Mouse (Mus musculus) C2C12 (cell line): ENCODE data around the gene Tube1. TPM values are rescaled to one million over a fixed set of nuclear protein-coding genes. Genes with fewer than 3 reads are reported as not detected.
A peak's percentile ranks its signal among the peaks of the same experiment; 100 is the strongest.

Experiments used
- H3K27me3 ChIP-seq: one replicate; pipeline ENCODE4 v1.6.1; 2011; ENCODE audit not compliant: control insufficient read depth, insufficient read depth, insufficient read length
- H3K36me3 ChIP-seq: one replicate; pipeline ENCODE4 v1.6.1; 2011; ENCODE audit not compliant: control insufficient read depth, insufficient read depth
- H3K4me3 ChIP-seq: one replicate; pipeline ENCODE4 v1.5.1; 2011; ENCODE audit warnings: mild to moderate bottlenecking, control low read depth; ENCODE audit not compliant: poor library complexity, insufficient read depth, severe bottlenecking
- H3K79me2 ChIP-seq: one replicate; pipeline ENCODE4 v1.6.1; 2011; ENCODE audit not compliant: control insufficient read depth, insufficient read depth
- H3K79me3 ChIP-seq: one replicate; pipeline ENCODE4 v1.6.1; 2011; ENCODE audit warnings: low read depth, control low read depth
- H3ac ChIP-seq: one replicate; pipeline ENCODE3; 2011; ENCODE audit warnings: low read depth; ENCODE audit not compliant: control insufficient read depth, insufficient read length
- CEBPB ChIP-seq: IDR thresholded peaks from one replicate; pipeline ENCODE4 v1.6.1; 2011; ENCODE audit warnings: low read depth, mild to moderate bottlenecking, control low read depth, moderate library complexity
- CTCF ChIP-seq: IDR thresholded peaks from one replicate; pipeline ENCODE4 v1.5.1; 2011; ENCODE audit not compliant: control insufficient read depth, insufficient read depth, insufficient read length
- FOSL1 ChIP-seq: IDR thresholded peaks from one replicate; pipeline ENCODE4 v1.8.0; 2011; ENCODE audit warnings: mild to moderate bottlenecking, low read length; ENCODE audit not compliant: poor library complexity, insufficient read depth, severe bottlenecking
- MAX ChIP-seq: IDR thresholded peaks from one replicate; pipeline ENCODE4 v1.6.1; 2011; ENCODE audit warnings: mild to moderate bottlenecking, control low read depth
- MYOD1 ChIP-seq: IDR thresholded peaks from one replicate; pipeline ENCODE4 v1.6.1; 2011; ENCODE audit warnings: low read depth; ENCODE audit not compliant: control insufficient read depth, insufficient read length
- MYOG ChIP-seq: IDR thresholded peaks from one replicate; pipeline ENCODE4 v1.6.1; 2011; ENCODE audit not compliant: control insufficient read depth, insufficient read length; ENCODE audit errors: extremely low read depth
- USF1 ChIP-seq: IDR thresholded peaks from one replicate; pipeline ENCODE4 v1.6.1; 2011; ENCODE audit warnings: low read depth, mild to moderate bottlenecking, control low read depth, moderate library complexity
- long read RNA-seq, 2 experiments: library from polyadenylated mRNA; unstranded; transcript quantifications; one replicate each; pipeline ENCODE4 v2.0.0; 2019 to 2020
- polyA plus RNA-seq: library from polyadenylated mRNA; unstranded; fragments of >200 nt; fragmentation: generic; extraction: Trizol; gene quantifications from one replicate; pipeline ENCODE4 v1.2.1, GENCODE M21; 2012; ENCODE audit warnings: missing spikeins

Gene Tube1
- 3.3 TPM for polyA plus RNA-seq
- long read RNA-seq, experiment 1, full-length matches to known transcripts, result 6 of 6 reads
- long read RNA-seq, experiment 1, partial matches to known transcripts, result 0 of 6 reads
- long read RNA-seq, experiment 1, other reads (novel, unspliced or antisense), result 0 of 6 reads
- long read RNA-seq, experiment 2, full-length matches to known transcripts, result 17 of 31 reads
- long read RNA-seq, experiment 2, partial matches to known transcripts, result 4 of 31 reads
- long read RNA-seq, experiment 2, other reads (novel, unspliced or antisense), result 10 of 31 reads

DNA sequence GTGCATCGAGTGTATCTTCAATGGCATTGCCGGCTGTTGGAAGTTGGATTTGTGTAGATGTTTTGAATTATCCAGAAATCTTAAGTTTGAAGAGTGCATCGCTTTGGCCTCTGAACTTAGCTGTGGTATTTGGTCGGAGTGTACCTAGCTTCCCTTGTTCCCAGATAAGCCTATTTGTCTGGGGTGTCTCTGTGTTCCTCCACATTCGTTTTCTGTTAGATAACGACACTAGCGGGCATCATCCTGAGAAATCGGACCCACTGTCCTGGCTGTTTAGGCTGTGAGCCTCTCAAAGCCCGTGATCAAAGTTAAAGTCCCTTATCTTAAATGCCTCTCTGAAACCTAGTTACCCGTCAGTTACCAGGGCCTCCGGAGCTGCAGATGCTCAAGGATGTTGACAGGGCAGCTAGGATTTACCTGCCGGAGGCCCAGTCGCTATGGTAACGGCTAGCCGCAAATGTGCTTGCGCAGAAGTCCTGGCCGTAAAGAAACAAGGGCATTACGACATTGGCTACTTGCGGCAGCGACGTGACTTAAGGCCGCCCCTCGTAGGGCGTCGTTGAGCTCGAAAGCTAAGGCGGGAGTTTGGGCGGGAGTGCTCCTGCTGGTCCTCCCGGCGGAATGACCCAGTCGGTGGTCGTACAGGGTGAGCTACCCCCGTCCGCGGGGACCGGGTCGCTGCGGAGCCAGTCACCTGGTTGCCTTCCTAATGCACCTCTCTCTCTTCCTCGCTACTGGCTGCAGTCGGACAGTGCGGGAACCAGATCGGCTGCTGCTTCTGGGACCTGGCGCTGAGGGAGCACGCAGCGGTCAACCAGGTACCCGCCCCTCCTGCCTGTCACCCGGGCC is at the start of gene Tube1, which contains the start of gene Fam229b:
Gene Tube1, plus strand, starts transcription at position 515 of the 849 bp plus-strand sequence.
Gene Fam229b, minus strand, starts transcription at position 453 of the 849 bp plus-strand sequence.
- no peaks in the 10 kb centered on the region for H3K27me3 ChIP-seq
- H3ac ChIP-seq, result peak within 1 kb of the TSS; percentile 96
- TF ChIP-seq MYOG (no peak), CTCF (no peak), MAX (peak; percentile 74), CEBPB (peak; percentile 47), MYOD1 (no peak)
- H3K79me3 ChIP-seq, result peaks cover 1% of the 10 kb centered on the region
- H3K79me2 ChIP-seq, result peaks cover 15% of the 10 kb centered on the region
- H3K4me3 ChIP-seq, result peak within 1 kb of the TSS; percentile 90
- H3K36me3 ChIP-seq, result peaks cover 13% of the 10 kb centered on the region

GRCm38 (mm10) chr10:39096981-39097380 is 36.8 kb upstream of the Tube1 start:
- no peaks in the 10 kb centered on the region for H3K36me3 ChIP-seq

DNA sequence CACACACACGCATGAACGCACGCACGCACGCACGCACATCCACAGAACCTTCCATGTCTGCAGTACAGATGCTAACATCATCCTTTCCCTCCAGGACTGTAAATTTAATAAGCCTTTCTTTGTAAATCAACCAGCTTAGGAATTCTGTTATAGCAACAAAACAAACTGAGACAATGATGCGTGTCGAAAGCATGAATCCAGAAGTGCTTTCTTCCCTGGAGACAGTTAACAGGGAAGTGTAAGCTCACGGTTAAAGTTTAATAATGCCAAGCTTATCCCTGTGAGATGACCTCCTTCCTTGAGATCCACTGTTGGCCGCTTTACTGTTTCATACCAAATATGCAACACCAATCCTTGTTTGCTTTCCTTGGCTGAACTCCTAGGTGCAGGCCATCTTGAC is 35.0 kb upstream of the Tube1 start:
- TF ChIP-seq MYOD1 (no peak), MAX (no peak), CEBPB (no peak), FOSL1 (no peak), MYOG (no peak), USF1 (no peak), CTCF (no peak)
- no peaks in the 10 kb centered on the region for H3K36me3 ChIP-seq

More at GRCm38 (mm10) chr10:39096981-39097380, 36.8 kb upstream of the Tube1 start:
- no peaks in the 10 kb centered on the region for H3K79me2 ChIP-seq
- H3K79me3 ChIP-seq, result no peaks in the 10 kb centered on the region
- TF ChIP-seq MAX, result no peak
- no peak overlapping the region for H3ac ChIP-seq
- no peaks in the 10 kb centered on the region for H3K27me3 ChIP-seq
- H3K4me3 ChIP-seq, result no peak overlapping the region

DNA sequence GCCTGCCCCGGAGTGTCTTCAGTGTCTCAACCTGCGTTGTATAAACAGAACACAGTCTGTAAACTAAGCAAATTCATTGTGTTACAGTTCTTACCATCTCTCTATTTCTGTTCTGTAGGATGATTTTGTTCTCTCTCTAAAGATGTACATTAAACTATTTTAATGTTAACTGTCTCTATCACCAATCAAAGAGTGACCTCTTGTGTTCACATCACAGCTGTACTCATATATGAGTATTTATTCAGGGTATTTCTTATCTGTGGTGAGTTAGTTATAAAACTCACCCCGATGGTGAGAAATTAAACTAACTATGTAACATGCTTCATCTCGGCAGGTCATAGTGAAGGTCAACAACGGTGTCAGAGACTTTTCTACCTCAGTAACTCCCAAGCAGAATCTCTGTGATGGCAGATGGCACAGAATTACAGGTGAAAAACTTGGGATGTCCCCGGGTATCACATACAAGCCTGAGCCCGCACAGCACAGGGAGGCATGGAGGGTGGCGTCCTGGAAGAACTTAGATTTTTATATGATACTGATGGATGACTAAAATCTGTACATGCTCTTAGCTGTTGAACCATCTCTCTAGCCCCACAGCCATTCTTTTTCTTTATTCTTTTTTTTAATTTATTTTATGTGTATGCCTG is 28.9 kb upstream of the Tube1 start:
- no peak overlapping the region for H3ac ChIP-seq
- H3K36me3 ChIP-seq, result no peaks in the 10 kb centered on the region
- no peaks in the 10 kb centered on the region for H3K27me3 ChIP-seq
- TF ChIP-seq CEBPB (no peak), USF1 (no peak), CTCF (no peak), MYOD1 (no peak), FOSL1 (no peak)
- H3K79me3 ChIP-seq, result no peaks in the 10 kb centered on the region
- H3K79me2 ChIP-seq, result no peaks in the 10 kb centered on the region
- H3K4me3 ChIP-seq, result no peak overlapping the region

More for the DNA sequence above, 35.0 kb upstream of the Tube1 start:
- Histone ChIP-seq H3ac (no peak overlapping the region), H3K79me3 (no peaks in the 10 kb centered on the region), H3K4me3 (no peak overlapping the region), H3K27me3 (no peaks in the 10 kb centered on the region), H3K79me2 (no peaks in the 10 kb centered on the region)

DNA sequence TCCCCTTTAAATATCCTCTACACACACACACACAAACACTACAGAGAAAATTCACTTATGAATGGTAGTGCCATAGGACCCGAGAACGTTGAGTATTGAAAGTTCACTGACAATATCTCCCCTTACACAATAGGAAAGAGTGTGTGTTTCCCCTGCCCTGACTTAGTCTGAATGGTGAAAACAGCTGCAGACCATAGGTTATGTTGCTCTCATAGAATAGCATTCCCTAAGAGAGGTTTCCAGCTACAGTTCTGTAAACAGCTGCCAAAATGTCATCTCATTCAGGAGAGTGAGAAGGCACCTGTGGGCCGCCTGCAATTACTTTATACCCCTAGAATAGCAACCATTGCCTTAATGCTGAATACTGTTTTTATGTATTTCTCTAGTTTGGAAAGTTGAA is 27.4 kb upstream of the Tube1 start:
- H3K27me3 ChIP-seq, result no peaks in the 10 kb centered on the region
- no peaks in the 10 kb centered on the region for H3K36me3 ChIP-seq
- no peaks in the 10 kb centered on the region for H3K79me2 ChIP-seq
- TF ChIP-seq FOSL1 (no peak), MYOD1 (no peak), CEBPB (no peak), USF1 (no peak), MYOG (no peak), MAX (no peak)
- H3K4me3 ChIP-seq, result no peak overlapping the region
- no peaks in the 10 kb centered on the region for H3K79me3 ChIP-seq
- H3ac ChIP-seq, result no peak overlapping the region
